Mouse (Mus musculus): ENCODE measurements around the gene Rbm42.

The Rbm42 gene

DNA sequence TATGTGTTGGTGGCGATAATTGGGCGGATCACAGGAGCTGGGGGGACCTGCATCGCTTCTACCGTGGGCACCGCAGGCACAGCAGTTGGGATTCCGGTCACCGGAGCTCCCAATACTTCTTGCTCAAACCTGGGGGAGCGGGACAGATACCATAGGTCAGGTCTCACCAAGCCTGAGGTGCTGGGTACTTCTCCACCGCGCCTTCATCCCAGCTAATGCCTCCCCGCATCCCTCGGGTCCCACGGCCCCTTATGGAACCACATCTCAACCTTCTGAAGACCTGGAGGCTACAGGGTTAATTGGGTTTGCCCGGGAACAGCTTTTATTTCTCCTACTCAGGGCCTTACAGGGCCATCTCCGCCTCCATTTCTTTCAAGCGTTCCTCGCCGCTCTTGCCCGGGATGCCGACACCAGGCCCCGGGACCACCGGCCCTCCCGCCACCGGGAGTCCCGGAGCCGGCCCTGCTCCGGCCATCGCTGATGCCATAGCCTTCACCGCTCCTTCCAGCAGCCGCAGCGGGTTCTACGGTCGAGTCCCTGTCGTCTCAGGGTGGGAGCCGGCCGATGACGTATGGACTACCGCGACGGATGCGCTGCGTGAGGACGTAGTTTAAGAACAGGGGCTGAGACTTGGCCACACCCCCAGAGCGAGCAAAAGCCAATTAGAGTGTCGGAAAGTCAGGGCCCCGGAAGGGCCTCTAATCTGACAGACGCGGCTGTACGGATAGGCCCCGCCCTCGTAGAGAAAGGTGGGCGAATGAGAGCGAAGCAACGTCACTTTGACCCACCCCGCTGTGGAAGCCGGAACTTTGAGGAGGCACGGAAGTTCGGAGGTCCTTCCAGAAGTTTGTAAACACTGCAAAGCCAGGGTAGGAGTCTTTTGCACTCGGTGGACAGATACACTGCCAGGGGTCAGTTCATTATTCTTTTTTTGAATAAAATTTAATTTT is at the start of gene Rbm42:
Gene Rbm42, minus strand, starts transcription at position 727 of the 950 bp plus-strand sequence.
- peak; percentile 97 for DNase-seq (ENCODE audit: low read depth, low spot score)

- no peak for DNase-seq (ENCODE audit: low read depth, low spot score)
These were observed 48.5 kb upstream of the Rbm42 start, which contains the start of gene 2200002J24Rik for GRCm38 (mm10) chr7:30698589-30698988. Gene 2200002J24Rik (plus strand): TSS chr7:30698926.

DNA sequence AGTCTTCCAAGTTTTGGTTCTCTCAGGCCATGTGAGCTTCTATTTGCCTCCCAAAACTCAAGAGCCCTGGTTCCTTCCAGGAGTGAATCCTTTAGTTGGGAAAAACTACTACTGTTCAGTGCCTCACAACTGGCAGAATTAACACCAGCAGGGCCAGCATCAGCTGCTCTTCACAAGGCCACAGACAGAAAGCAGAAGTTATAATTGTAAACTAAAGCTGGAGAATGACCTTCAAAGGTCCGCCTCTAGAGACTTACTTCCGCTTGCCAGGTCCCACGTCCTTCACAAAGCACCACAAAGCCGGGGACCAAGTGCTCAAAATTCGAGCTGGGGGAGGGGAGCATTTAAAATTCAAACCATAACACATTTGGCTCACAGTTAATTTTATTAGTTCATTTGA is 48.0 kb upstream of the Rbm42 start:
- no peak for DNase-seq (ENCODE audit: low read depth, low spot score)

- no peak for DNase-seq (ENCODE audit: low read depth, low spot score)
These were observed 38.2 kb upstream of the Rbm42 start for GRCm38 (mm10) chr7:30688325-30688724.

DNA sequence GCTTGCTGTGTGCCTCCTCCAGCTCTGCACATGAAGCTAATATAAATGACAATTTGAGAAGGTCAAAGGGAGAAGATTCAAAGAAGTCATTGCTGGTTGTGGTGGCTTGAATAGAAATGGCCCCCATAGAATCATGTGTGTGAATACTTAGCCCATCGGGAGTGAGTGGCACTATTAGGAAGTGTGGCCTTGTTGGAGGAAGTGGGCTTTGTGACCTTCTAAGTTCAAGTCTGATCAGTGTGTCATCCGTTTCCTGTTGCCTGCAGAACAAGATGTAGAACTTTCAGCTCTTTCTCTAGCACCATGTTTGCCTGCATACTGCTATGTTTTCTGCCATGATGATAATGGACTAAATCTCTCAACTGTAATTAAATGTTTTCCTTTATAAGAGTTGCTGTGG is 33.3 kb upstream of the Rbm42 start:
- no peak for DNase-seq (ENCODE audit: low read depth, low spot score)

DNA sequence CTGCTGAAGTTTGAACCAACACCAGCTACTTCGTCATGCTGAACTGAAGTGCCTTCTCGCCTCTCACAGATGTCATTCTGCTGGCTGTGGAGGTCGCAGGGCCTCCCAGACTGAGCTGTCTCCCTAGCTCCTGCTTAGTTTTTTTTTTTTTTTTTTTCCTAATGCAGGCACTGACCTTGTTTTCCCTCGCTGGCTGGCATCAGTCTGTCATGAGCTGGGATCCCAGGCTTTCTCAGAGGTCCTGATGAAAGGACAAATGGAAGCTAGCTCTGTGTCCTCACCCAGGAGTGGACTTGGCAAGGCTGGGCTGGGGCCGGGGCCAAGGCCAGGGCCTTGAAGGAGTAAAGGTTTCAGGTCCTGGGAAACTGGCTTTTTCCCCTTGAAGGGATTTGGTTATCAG is 31.8 kb upstream of the Rbm42 start:
- DNase-seq (ENCODE audit: low read depth, low spot score), result no peak

DNA sequence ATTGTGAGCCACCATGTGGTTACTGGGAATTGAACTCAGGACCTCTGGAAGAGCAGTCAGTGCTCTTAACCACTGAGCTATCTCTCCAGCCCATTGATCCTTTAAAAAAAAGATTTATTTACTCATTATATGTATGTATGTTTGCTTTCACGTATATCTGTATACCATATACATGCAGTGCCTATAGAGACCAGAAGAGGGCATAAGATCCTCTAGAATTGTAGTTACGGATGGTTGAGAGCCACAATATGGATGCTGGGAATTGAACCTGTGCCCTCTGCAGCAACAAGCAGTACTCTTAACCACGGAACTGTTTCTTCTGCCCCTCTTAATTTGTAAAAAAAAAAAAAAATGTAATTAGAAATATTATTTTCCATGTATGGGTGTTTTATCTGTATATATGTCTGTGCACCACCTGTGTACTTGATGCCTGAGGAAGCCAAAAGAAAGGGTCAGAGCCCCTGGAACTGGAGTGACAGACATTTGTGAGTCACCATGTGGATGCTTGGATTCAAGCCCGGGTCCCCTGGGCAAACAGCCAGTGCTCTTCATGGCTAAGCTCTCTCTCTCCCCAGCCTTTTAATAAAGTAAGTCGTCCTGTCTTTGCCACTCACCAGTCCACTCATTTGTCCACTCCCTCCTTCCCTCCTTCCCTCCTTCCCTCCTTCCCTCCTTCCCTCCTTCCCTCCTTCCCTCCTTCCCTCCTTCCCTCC is 28.3 kb upstream of the Rbm42 start:
- DNase-seq (ENCODE audit: low read depth, low spot score), result no peak

GRCm38 (mm10) chr7:30671480-30671879 is 21.4 kb upstream of the Rbm42 start, which contains the start of gene Pmis2:
Gene Pmis2 (minus strand): TSS chr7:30671605.
- DNase-seq (ENCODE audit: low read depth, low spot score), result no peak

DNA sequence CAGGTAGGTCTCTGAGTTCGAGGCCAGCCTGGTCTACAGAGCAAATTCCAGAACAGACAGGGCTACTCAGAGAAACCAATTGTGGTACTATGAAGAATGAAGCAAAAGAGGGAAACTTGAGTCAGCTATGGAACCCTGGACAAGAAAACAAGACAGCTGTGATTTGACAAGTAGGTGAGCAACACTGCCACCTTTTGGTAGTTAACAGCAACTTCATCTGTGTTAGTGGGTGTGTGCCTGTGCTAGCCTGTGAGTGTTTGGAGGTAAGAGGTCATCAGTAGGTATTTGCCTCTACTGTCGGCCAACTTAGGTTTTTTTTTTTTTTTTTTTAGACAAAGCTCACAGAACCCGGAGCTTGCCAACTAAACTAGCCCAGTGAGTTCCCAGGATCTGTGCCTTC is 19.1 kb upstream of the Rbm42 start:
- DNase-seq (ENCODE audit: low read depth, low spot score), result no peak

DNA sequence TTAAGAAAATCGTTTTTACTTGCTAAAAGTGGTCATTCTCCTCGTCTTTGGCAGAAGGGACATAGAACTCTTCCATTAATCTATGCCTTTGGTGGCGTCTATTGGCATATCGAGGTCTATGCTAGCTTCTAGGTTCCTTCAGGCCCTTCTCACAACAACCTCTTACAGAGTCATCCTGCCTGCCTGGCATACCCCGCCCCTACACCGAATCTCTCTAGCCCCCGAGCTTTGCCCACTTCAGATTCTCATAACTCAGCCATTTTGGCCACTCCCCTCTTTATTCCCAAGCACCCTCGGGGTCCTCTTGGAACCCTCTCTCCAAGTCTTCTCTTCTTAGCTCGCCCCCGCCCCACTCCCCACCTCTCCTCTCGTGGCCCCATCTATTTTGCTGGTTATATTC is 15.2 kb upstream of the Rbm42 start:
- no peak for DNase-seq (ENCODE audit: low read depth, low spot score)

GRCm38 (mm10) chr7:30664529-30665200 is 14.5 kb upstream of the Rbm42 start, which contains the start of gene Haus5:
Gene Haus5 (minus strand): TSS chr7:30664994.
- DNase-seq (ENCODE audit: low read depth, low spot score), result peak; percentile 92

- no peak for DNase-seq (ENCODE audit: low read depth, low spot score)
These were observed 11.0 kb downstream of the Rbm42 start for GRCm38 (mm10) chr7:30639083-30639482.

GRCm38 (mm10) chr7:30636395-30636794 is 13.7 kb downstream of the Rbm42 start:
- DNase-seq (ENCODE audit: low read depth, low spot score), result no peak

DNA sequence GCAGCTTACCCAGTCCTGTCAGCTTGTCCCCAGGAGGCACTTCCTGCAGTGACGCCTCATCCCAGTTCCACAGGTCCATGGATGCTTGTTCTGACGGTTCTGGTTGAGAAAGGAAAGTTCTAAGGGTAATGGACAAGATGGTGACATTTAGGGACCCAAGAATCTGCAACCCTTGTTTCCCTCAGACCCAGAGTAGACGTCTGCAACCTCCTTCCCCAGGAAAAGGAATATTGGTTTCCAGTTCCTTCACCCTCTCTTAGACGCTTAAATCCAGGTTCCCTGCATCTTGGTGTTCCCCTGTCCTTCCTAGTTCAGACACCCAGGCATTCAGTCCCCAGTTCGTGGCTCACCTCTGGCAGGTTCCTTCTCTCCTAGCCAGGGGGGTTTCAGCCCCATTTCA is 14.4 kb downstream of the Rbm42 start, which contains the start of gene Etv2:
Gene Etv2, minus strand, starts transcription at position 101 of the 400 bp plus-strand sequence.
- DNase-seq (ENCODE audit: low read depth, low spot score), result no peak

GRCm38 (mm10) chr7:30634621-30635020 is 15.5 kb downstream of the Rbm42 start:
- DNase-seq (ENCODE audit: low read depth, low spot score), result no peak

DNA sequence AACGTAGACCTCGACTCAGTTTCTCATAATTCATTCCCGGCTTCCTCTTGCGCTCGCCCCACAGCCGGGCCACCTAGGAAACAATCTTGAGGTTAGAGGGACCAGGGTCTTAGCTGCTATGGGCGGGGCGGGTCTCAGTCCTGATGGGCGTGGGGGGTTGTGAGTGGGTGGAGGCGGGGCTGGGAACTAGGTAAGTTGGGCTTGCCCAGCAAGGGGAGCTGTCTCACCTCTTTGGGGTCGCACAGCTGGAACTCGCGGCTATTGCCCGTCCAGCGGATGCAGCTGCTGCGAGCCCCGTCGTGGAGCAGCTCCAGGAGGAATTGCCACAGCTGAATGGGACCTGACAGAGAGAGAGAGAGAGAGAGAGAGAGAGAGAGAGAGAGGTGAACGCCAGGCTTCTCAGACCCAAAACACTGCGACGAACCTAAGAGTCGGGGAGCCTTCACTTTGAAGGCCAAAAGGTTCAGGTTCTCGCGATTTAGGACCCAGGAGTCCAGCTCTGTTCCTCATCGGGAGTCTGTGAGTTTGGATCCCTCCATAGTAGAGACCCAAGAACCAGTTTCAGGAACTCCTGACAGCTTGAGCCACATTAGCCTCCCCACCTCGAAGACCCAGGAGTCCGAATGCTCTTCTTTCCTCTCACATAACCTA is 16.2 kb downstream of the Rbm42 start:
- DNase-seq (ENCODE audit: low read depth, low spot score), result no peak

DNA sequence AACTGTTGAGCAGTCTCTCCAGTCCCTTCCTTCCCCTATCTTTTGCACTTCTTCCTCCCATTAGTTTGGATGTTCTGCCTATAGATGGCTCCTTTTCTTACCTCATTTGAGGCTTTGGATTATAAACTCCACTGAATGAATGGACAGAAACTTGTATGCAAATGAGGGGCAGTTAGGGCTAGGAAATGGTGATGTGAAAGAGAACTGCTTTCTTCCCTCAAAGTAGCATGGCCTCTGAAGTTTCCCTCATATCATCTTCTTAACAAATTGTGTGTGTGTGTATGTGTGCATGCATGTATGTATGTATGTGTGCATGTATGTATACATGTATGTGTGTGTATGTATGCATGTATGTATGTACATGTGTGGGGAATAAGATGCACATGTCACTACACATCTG is 21.1 kb downstream of the Rbm42 start:
- DNase-seq (ENCODE audit: low read depth, low spot score), result no peak

DNA sequence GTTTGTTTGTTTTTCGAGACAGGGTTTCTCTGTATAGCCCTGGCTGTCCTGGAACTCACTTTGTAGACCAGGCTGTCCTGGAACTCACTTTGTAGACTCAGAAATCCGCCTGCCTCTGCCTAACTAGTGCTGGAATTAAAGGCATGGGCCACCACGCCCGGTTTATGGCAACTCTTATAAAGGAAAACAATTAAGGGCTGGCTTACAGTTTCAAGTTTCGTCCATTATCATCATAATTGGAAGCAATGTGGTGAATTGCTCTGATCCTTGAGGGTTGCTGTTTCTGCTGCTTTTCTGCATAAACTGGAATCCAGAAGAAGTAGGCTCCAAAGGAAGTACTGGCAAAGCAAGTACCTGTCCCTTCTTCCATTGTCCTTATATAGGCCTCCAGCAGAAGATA is 23.5 kb downstream of the Rbm42 start:
- no peak for DNase-seq (ENCODE audit: low read depth, low spot score)

DNA sequence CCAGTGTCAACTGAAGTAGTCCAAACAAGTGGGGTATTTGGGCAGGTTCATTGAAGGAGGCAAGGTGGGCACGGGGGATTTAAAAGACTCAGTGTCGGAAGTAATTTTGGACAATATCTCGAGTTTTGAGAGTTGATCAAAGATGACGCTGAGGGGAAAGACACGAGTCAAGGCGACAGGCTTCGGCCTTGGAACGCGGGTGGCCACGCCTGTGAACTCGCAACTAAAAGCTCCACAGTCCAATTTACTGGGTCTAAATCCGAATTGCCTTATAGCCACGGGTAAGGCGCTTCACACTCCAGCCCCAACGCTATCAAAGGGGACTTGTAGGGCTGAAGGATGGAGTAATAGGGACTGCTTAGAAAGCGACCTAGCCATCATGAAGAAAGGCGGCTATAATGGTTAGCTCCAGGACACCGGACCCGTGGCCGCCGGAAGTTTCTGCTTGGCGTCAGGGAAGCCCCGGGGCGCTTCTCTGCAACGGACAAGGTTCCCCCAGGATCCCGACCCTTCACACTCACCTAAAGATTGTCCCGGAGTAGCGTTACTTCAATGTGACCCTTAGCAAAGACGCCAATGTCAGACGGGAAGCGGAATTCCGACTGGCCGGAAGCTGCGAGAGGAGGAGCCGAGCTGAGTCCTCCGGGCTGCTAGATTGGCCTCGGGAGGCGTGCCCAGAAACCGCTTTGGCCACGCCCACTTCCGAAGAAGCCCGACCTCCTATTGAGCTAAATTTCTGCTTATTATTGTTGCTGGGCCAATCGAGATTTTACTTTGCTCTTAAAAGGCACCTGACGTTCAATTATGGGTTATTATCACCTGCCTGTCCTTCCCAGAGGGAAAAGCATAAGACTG is 24.4 kb downstream of the Rbm42 start, which contains the start of gene Cox6b1:
Gene Cox6b1, minus strand, starts transcription at position 622 of the 855 bp plus-strand sequence.
- DNase-seq (ENCODE audit: low read depth, low spot score), result peak; percentile 94

DNA sequence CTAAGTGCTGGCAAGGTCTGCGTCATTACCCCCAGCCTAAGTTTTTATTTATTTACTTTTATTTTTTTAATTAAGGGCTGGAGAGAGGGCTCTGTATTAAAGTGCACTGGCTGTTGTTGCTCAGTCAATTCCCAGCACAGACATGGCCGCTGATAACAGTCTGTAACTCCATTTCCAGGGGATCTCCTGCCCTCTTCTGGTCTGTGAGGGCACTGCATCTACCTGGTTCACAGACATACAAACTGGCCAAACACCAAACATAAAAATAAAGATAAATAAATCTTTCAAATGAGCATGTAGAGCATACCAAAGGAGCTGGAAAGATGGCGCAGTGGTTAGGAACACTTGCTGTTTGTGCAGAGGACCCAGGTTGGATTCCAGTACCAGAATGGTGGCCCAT is 30.9 kb downstream of the Rbm42 start:
- DNase-seq (ENCODE audit: low read depth, low spot score), result no peak

All from skeletal muscle tissue, adult 2 months (tissue).